Mouse (Mus musculus): ENCODE measurements around the gene Paip2b. TPM values are rescaled to one million over a fixed set of nuclear protein-coding genes. Genes with fewer than 3 reads are reported as not detected.

The Paip2b gene
- polyA plus RNA-seq (2012; fragmentation: generic; extraction: Trizol), result 14.4 TPM

- H3K4me3 ChIP-seq, result peak within 1 kb of the TSS; percentile 43
- no peaks in the 10 kb centered on the region for H3K79me2 ChIP-seq (ENCODE audit: control insufficient read depth, insufficient read depth)
- peak within 1 kb of the TSS; percentile 58 for H3ac ChIP-seq (ENCODE audit: control insufficient read depth, insufficient read length)
- peaks cover 10% of the 10 kb centered on the region for H3K27me3 ChIP-seq (ENCODE audit: control insufficient read depth, insufficient read depth, insufficient read length)
- TF ChIP-seq TCF3 (IDR thresholded peaks at IDR 0.05; ENCODE audit: insufficient read length, low read depth) (no peak), MYOG (IDR thresholded peaks at IDR 0.05; ENCODE audit: control insufficient read depth in 1 of 3, insufficient read depth in 1 of 3, insufficient read length in 2 of 3, low read depth in 2 of 3) (peak in 2 of 3 experiments; percentile 7 to 36), USF1 (IDR thresholded peaks at IDR 0.05; ENCODE audit: low read depth) (no peak), CEBPB (IDR thresholded peaks at IDR 0.05; ENCODE audit: insufficient read depth, poor library complexity, severe bottlenecking) (no peak), MYOD1 (IDR thresholded peaks at IDR 0.05; ENCODE audit: control insufficient read depth in 1 of 3, insufficient read length in 2 of 3, low read depth in 2 of 3) (peak in 1 of 3 experiments; percentile 3), REST (IDR thresholded peaks at IDR 0.05; ENCODE audit: insufficient read depth, insufficient read length) (peak; percentile 56), SRF (IDR thresholded peaks at IDR 0.05; ENCODE audit: control insufficient read depth, insufficient read length, low read depth) (peak; percentile 76), MAX (IDR thresholded peaks at IDR 0.05; ENCODE audit: low read depth) (no peak), POLR2AphosphoS2 (IDR thresholded peaks at IDR 0.05; ENCODE audit: insufficient read length, low read depth) (peak; percentile 100), POLR2A (IDR thresholded peaks at IDR 0.05; ENCODE audit: insufficient read length, low read depth) (peak; percentile 100), E2F4 (IDR thresholded peaks at IDR 0.05; ENCODE audit: insufficient read depth) (no peak), TCF12 (IDR thresholded peaks at IDR 0.05; ENCODE audit: insufficient read depth, poor library complexity, severe bottlenecking) (no peak)
- H3K4me2 ChIP-seq (ENCODE audit: low read depth), result peak within 1 kb of the TSS; percentile 96
- no peaks in the 10 kb centered on the region for H3K36me3 ChIP-seq (ENCODE audit: control insufficient read depth, insufficient read depth)
Measured at GRCm38 (mm10) chr6:83831606-83832123, at the start of gene Paip2b. TSS of gene Paip2b (minus strand) at chr6:83831741.

- peak overlapping the region; percentile 45 for H3K4me2 ChIP-seq (ENCODE audit: low read depth)
Measured at GRCm38 (mm10) chr6:83879815-83880214, 48.3 kb upstream of the Paip2b start.

DNA sequence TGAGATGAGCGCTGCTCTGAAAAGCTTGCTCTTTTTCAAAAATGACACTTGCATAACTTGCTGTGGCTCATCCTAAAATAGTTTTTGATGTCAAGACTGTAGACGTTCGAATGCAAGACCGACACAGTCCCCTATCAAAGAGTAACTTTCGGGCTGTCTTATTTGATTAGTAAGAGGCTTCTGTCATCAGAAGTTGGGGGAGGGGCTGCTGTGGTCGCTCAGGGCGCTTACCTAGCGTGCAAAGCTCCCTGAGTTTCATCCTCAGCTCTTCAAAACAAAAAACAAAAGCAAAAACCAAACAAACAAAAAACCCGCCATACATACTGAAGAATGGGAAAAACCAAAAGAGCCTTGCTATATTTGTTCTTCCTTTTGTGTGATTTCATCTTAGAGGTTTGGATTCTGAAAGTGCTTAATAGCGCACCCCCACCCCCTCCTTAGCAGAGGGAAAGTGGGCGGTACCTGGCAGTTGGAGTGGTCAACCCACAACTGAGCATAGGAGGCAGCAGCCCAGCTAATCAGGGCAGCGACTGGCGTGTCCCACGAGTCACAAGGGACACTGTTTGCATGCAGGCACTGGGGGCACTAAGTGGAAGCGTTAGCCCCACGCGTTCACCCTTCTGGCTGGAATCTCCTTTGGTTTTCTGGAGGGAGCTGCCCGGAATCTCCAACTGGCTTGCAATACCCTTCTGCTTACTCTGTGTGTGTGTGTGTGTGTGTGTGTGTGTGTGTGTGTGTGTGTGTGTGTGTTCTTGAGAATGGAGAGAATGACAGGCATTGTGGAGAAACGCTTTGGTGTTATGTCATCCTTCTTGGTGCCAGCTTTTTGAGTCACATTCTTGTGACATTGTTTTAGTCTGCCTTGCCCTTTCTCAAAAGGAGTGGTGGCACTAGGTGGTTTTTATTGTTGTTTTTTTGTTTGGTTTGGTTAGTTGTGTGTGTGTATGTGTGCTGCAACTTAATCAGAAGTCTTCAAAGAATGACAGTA is 36.4 kb upstream of the Paip2b start:
- Histone ChIP-seq H3K79me2 (ENCODE audit: control insufficient read depth, insufficient read depth) (no peaks in the 10 kb centered on the region), H3K4me3 (peak overlapping the region; percentile 13), H3ac (ENCODE audit: control insufficient read depth, insufficient read length) (no peak overlapping the region), H3K4me2 (ENCODE audit: low read depth) (peak overlapping the region; percentile 99), H3K27me3 (ENCODE audit: control insufficient read depth, insufficient read depth, insufficient read length) (peaks cover 11% of the 10 kb centered on the region), H3K36me3 (ENCODE audit: control insufficient read depth, insufficient read depth) (no peaks in the 10 kb centered on the region)
- TF ChIP-seq TCF12 (IDR thresholded peaks at IDR 0.05; ENCODE audit: insufficient read depth, poor library complexity, severe bottlenecking), result no peak
- TF ChIP-seq CEBPB (IDR thresholded peaks at IDR 0.05; ENCODE audit: insufficient read depth, poor library complexity, severe bottlenecking), result no peak
- no peak for TF ChIP-seq TCF3 (IDR thresholded peaks at IDR 0.05; ENCODE audit: insufficient read length, low read depth)
- no peak for TF ChIP-seq MYOD1 (IDR thresholded peaks at IDR 0.05; ENCODE audit: control insufficient read depth in 1 of 3, insufficient read length in 2 of 3, low read depth in 2 of 3)
- no peak for TF ChIP-seq POLR2AphosphoS2 (IDR thresholded peaks at IDR 0.05; ENCODE audit: insufficient read length, low read depth)
- TF ChIP-seq USF1 (IDR thresholded peaks at IDR 0.05; ENCODE audit: low read depth), result no peak
- TF ChIP-seq SRF (IDR thresholded peaks at IDR 0.05; ENCODE audit: control insufficient read depth, insufficient read length, low read depth), result no peak
- no peak for TF ChIP-seq MYOG (IDR thresholded peaks at IDR 0.05; ENCODE audit: control insufficient read depth in 1 of 3, insufficient read depth in 1 of 3, insufficient read length in 2 of 3, low read depth in 2 of 3)
- TF ChIP-seq POLR2A (IDR thresholded peaks at IDR 0.05; ENCODE audit: insufficient read length, low read depth), result no peak
- no peak for TF ChIP-seq MAX (IDR thresholded peaks at IDR 0.05; ENCODE audit: low read depth)
- no peak for TF ChIP-seq E2F4 (IDR thresholded peaks at IDR 0.05; ENCODE audit: insufficient read depth)
- TF ChIP-seq REST (IDR thresholded peaks at IDR 0.05; ENCODE audit: insufficient read depth, insufficient read length), result no peak

More at GRCm38 (mm10) chr6:83879815-83880214, 48.3 kb upstream of the Paip2b start:
- H3K36me3 ChIP-seq (ENCODE audit: control insufficient read depth, insufficient read depth), result no peaks in the 10 kb centered on the region
- H3K79me2 ChIP-seq (ENCODE audit: control insufficient read depth, insufficient read depth), result no peaks in the 10 kb centered on the region
- no peak overlapping the region for H3ac ChIP-seq (ENCODE audit: control insufficient read depth, insufficient read length)
- no peak for TF ChIP-seq TCF12 (IDR thresholded peaks at IDR 0.05; ENCODE audit: insufficient read depth, poor library complexity, severe bottlenecking)
- no peak for TF ChIP-seq MYOG (IDR thresholded peaks at IDR 0.05; ENCODE audit: control insufficient read depth in 1 of 3, insufficient read depth in 1 of 3, insufficient read length in 2 of 3, low read depth in 2 of 3)
- no peak for TF ChIP-seq MYOD1 (IDR thresholded peaks at IDR 0.05; ENCODE audit: control insufficient read depth in 1 of 3, insufficient read length in 2 of 3, low read depth in 2 of 3)
- TF ChIP-seq USF1 (IDR thresholded peaks at IDR 0.05; ENCODE audit: low read depth), result no peak
- TF ChIP-seq SRF (IDR thresholded peaks at IDR 0.05; ENCODE audit: control insufficient read depth, insufficient read length, low read depth), result no peak
- peaks cover 30% of the 10 kb centered on the region for H3K27me3 ChIP-seq (ENCODE audit: control insufficient read depth, insufficient read depth, insufficient read length)
- no peak overlapping the region for H3K4me3 ChIP-seq

DNA sequence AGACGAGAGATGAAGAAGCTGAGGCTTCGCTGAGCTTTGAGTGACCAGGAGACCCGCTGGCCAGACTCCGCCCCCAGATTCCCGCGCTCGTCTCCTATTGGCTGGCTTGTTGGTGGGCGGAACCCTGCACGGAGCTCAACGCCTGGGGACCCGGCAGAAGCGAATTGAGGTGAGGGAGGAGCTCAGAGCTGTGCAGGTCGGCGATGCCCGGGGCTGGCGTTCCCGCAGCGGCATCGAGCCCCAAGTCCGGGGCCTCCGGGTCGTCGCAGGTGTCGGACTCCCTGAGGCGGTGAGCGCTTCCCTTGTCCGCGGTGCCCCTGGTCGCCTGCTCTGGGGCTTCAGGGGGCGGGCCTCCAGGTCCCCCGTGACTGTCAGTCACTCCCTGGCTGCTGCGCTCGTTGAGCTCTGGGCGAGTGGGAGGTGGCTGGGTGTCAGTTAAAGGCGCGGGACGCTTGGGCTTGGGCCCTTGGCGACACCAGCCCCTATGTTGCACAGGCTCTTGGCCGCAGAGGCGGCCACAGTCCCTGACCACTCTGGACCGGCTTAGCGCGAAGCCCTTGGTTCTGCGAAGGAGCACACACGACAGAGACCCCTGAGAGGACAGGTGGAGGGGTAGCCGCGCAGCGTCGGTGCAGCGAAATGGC is 35.5 kb upstream of the Paip2b start, which contains the start of gene Zfp638:
Gene Zfp638, plus strand, starts transcription at position 156 of the 644 bp plus-strand sequence.
- Histone ChIP-seq H3K4me2 (ENCODE audit: low read depth) (peak within 1 kb of the TSS; percentile 99), H3K27me3 (ENCODE audit: control insufficient read depth, insufficient read depth, insufficient read length) (peaks cover 11% of the 10 kb centered on the region), H3ac (ENCODE audit: control insufficient read depth, insufficient read length) (no peak within 1 kb of the TSS), H3K36me3 (ENCODE audit: control insufficient read depth, insufficient read depth) (no peaks in the 10 kb centered on the region), H3K79me2 (ENCODE audit: control insufficient read depth, insufficient read depth) (no peaks in the 10 kb centered on the region), H3K4me3 (peak within 1 kb of the TSS; percentile 13)
- no peak for TF ChIP-seq MYOG (IDR thresholded peaks at IDR 0.05; ENCODE audit: control insufficient read depth in 1 of 3, insufficient read depth in 1 of 3, insufficient read length in 2 of 3, low read depth in 2 of 3)
- peak; percentile 59 for TF ChIP-seq E2F4 (IDR thresholded peaks at IDR 0.05; ENCODE audit: insufficient read depth)
- TF ChIP-seq REST (IDR thresholded peaks at IDR 0.05; ENCODE audit: insufficient read depth, insufficient read length), result no peak
- no peak for TF ChIP-seq MYOD1 (IDR thresholded peaks at IDR 0.05; ENCODE audit: control insufficient read depth in 1 of 3, insufficient read length in 2 of 3, low read depth in 2 of 3)

All from myocyte (in vitro differentiated cells).